Mouse (Mus musculus) heart, postnatal 0 days (tissue): ENCODE results near the gene Sgms1. TPM values are rescaled to one million over a fixed set of nuclear protein-coding genes. Genes with fewer than 3 reads are reported as not detected.
A peak's percentile ranks its signal among the peaks of the same experiment; 100 is the strongest.

Source experiments
- ATAC-seq: fragments of 200-750 bp; cut with Nextera tagmentation; 2 replicates; pipeline ENCODE4 v1.8.0; 2017; ENCODE audit warnings: low read depth, moderate number of reproducible peaks, moderate library complexity; ENCODE audit not compliant: insufficient read depth
- DNase-seq: peaks from one replicate; pipeline ENCODE4 v3.0.0-alpha.2; 2016; ENCODE audit warnings: low spot score
- H3K27ac ChIP-seq: fragments of 300-500 bp; sonication (generic); 2 replicates; pipeline ENCODE4 v1.5.1; 2014; ENCODE audit warnings: low read depth, mild to moderate bottlenecking
- H3K27me3 ChIP-seq: fragments of 300-500 bp; sonication (generic); 2 replicates; pipeline ENCODE4 v1.6.1; 2014; ENCODE audit warnings: low read length, mixed read lengths; ENCODE audit not compliant: control insufficient read depth, insufficient read depth
- H3K36me3 ChIP-seq: fragments of 300-500 bp; sonication (generic); replicated peaks from 2 replicates; pipeline ENCODE4 v1.6.1; 2014; ENCODE audit warnings: low read length, mixed read lengths; ENCODE audit not compliant: control insufficient read depth, insufficient read depth
- H3K4me1 ChIP-seq: fragments of 300-500 bp; sonication (generic); 2 replicates; pipeline ENCODE4 v1.6.1; 2014; ENCODE audit warnings: antibody characterized with exemption; ENCODE audit not compliant: control insufficient read depth, insufficient read depth
- H3K4me2 ChIP-seq: fragments of 300-500 bp; sonication (generic); 2 replicates; pipeline ENCODE4 v1.6.1; 2014; ENCODE audit warnings: low read depth, mild to moderate bottlenecking, low read length, moderate library complexity
- H3K4me3 ChIP-seq: fragments of 300-500 bp; sonication (generic); 2 replicates; pipeline ENCODE4 v1.5.1; 2014; ENCODE audit warnings: low read depth, low read length
- H3K9ac ChIP-seq: fragments of 300-500 bp; sonication (generic); replicated peaks from 2 replicates; pipeline ENCODE4 v1.6.1; 2014; ENCODE audit warnings: low read depth, low read length, mixed read lengths
- H3K9me3 ChIP-seq: fragments of 300-500 bp; sonication (generic); replicated peaks from 2 replicates; pipeline ENCODE4 v1.6.1; 2016; ENCODE audit warnings: low read length; ENCODE audit not compliant: control insufficient read depth
- CTCF ChIP-seq: IDR thresholded peaks from 2 replicates; pipeline ENCODE4 v1.5.1; 2016; ENCODE audit warnings: antibody characterized with exemption, control low read depth, low read depth
- EP300 ChIP-seq: IDR thresholded peaks from 2 replicates; pipeline ENCODE4 v1.6.1; 2016; ENCODE audit warnings: antibody characterized with exemption, low read depth
- WGBS: fragments of 180-500 bp; shearing (Covaris S2); extraction: QIAGEN DNeasy Blood & Tissue Kit; methylation state at CpG from one replicate; pipeline ENCODE4 v1.1.7; 2014; 5-methylcytosine and 5-hydroxymethylcytosine counted together
- polyA plus RNA-seq: library from polyadenylated mRNA; unstranded; fragments of >200 nt; fragmentation: Nextera tagmentation; extraction: Ambion mirVana; gene quantifications from 2 replicates; pipeline ENCODE4 v1.2.1, GENCODE M21; 2015
- total RNA-seq: library from RNA; depleted of rRNA; stranded (reverse); fragments of >200 nt; gene quantifications from 2 replicates; pipeline ENCODE4 v1.2.3, GENCODE M21; 2014; ENCODE audit warnings: low replicate concordance

Gene Sgms1
- total and polyA plus RNA-seq, 2 experiments from 2014 or later, result 29.4 to 52.0 TPM

- no peaks in the 10 kb centered on the region; the same call in 1 of the 2 replicates for H3K4me1 ChIP-seq
- TF ChIP-seq CTCF (no peak), EP300 (no peak)
- ATAC-seq, result no peak
- no peak overlapping the region for H3K4me2 ChIP-seq
- H3K36me3 ChIP-seq, result no peaks in the 10 kb centered on the region
- H3K9me3 ChIP-seq, result no peaks in the 10 kb centered on the region
- no peaks in the 10 kb centered on the region for H3K27me3 ChIP-seq
- WGBS, result 81% methylated on average over 6 of the region's 6 CpGs
- DNase-seq, result no peak
- H3K27ac ChIP-seq, result no peak overlapping the region
- H3K4me3 ChIP-seq, result no peak overlapping the region
- no peak overlapping the region for H3K9ac ChIP-seq
These were observed 154.6 kb downstream of the Sgms1 start for GRCm38 (mm10) chr19:32234717-32235434.

- Histone ChIP-seq H3K27me3 (no peaks in the 10 kb centered on the region), H3K4me3 (no peak overlapping the region), H3K4me1 (no peaks in the 10 kb centered on the region; the same call in 1 of the 2 replicates), H3K9ac (no peak overlapping the region), H3K4me2 (no peak overlapping the region), H3K27ac (peak overlapping the region; percentile 3; the same call in 1 of the 2 replicates), H3K9me3 (no peaks in the 10 kb centered on the region), H3K36me3 (no peaks in the 10 kb centered on the region)
- ATAC-seq, result no peak
- 85% methylated on average over 10 of the region's 10 CpGs for WGBS
- DNase-seq, result no peak
- TF ChIP-seq CTCF (no peak), EP300 (no peak)
These were observed 158.2 kb downstream of the Sgms1 start for GRCm38 (mm10) chr19:32231292-32231691.

- Histone ChIP-seq H3K4me2 (no peak overlapping the region), H3K27me3 (no peaks in the 10 kb centered on the region), H3K9me3 (no peaks in the 10 kb centered on the region), H3K4me1 (no peaks in the 10 kb centered on the region; the same call in 1 of the 2 replicates), H3K27ac (peak overlapping the region; percentile 3; the same call in 1 of the 2 replicates), H3K9ac (no peak overlapping the region), H3K36me3 (no peaks in the 10 kb centered on the region), H3K4me3 (no peak overlapping the region)
- DNase-seq, result no peak
- 33% methylated on average over 5 of the region's 5 CpGs for WGBS
- TF ChIP-seq EP300, result no peak
- no peak for TF ChIP-seq CTCF
- ATAC-seq, result no peak
These were observed 158.7 kb downstream of the Sgms1 start for GRCm38 (mm10) chr19:32230798-32231197.

GRCm38 (mm10) chr19:32230301-32230700 is 159.2 kb downstream of the Sgms1 start:
- WGBS, result 84% methylated on average over 5 of the region's 5 CpGs
- no peaks in the 10 kb centered on the region for H3K36me3 ChIP-seq
- DNase-seq (no peak), ATAC-seq (no peak)
- H3K4me2 ChIP-seq, result no peak overlapping the region
- H3K9me3 ChIP-seq, result no peaks in the 10 kb centered on the region
- no peaks in the 10 kb centered on the region; the same call in 1 of the 2 replicates for H3K4me1 ChIP-seq
- H3K27ac ChIP-seq, result no peak overlapping the region
- TF ChIP-seq CTCF (no peak), EP300 (no peak)
- H3K4me3 ChIP-seq, result no peak overlapping the region
- H3K27me3 ChIP-seq, result no peaks in the 10 kb centered on the region
- H3K9ac ChIP-seq, result no peak overlapping the region

- no peak overlapping the region for H3K9ac ChIP-seq
- H3K9me3 ChIP-seq, result no peaks in the 10 kb centered on the region
- H3K27me3 ChIP-seq, result no peaks in the 10 kb centered on the region
- WGBS, result 91% methylated on average over 5 of the region's 5 CpGs
- no peaks in the 10 kb centered on the region for H3K36me3 ChIP-seq
- no peak overlapping the region for H3K4me2 ChIP-seq
- ATAC-seq, result no peak
- H3K4me3 ChIP-seq, result no peak overlapping the region
- H3K4me1 ChIP-seq, result peaks cover 4% of the 10 kb centered on the region; the same call in 1 of the 2 replicates
- no peak overlapping the region for H3K27ac ChIP-seq
- no peak for DNase-seq
- no peak for TF ChIP-seq CTCF
- TF ChIP-seq EP300, result no peak
These were observed 159.7 kb downstream of the Sgms1 start for GRCm38 (mm10) chr19:32229776-32230175.

- H3K4me3 ChIP-seq, result no peak overlapping the region
- H3K9ac ChIP-seq, result no peak overlapping the region
- H3K27me3 ChIP-seq, result no peaks in the 10 kb centered on the region
- TF ChIP-seq CTCF (no peak), EP300 (no peak)
- no peaks in the 10 kb centered on the region for H3K36me3 ChIP-seq
- H3K4me2 ChIP-seq, result no peak overlapping the region
- H3K27ac ChIP-seq, result no peak overlapping the region
- peaks cover 8% of the 10 kb centered on the region for H3K4me1 ChIP-seq
- ATAC-seq (no peak), DNase-seq (no peak)
- H3K9me3 ChIP-seq, result no peaks in the 10 kb centered on the region
- WGBS, result 96% methylated on average over 2 of the region's 2 CpGs
These were observed 162.3 kb downstream of the Sgms1 start for GRCm38 (mm10) chr19:32227175-32227574.
